ENCODE assay signal across 20 mouse cellular contexts in the genomic region with DNA sequence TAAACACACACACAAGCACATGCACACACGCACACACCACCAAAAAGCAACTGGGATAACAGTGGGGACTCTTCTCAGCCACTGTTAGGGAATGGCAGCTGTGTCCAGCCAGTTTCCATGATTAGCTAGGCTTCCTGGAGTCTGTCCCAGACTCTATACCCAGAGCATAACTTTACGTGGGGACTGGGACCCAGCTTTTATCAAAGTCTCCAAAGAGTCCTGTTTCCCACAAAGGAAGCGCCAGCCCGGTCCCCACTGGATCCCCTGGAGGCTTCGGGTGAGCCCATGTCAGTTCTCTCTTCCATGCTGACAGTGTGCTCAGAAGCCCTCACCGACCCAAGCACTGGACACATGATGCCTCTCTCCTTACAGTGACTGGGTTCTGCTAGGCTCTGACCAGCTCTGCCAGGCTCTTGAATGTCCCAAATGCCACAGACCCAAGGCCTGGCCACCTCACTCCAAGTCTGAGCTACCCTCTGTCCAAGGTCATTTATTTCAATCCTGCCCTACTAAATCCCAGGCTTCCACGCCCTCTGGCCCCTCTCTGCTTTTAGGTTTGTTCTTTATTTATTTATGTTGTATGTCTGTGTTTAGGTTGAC. TPM values are rescaled to one million over a fixed set of nuclear protein-coding genes. Genes with fewer than 3 reads are reported as not detected.
DNase-seq lines count a peak whose midpoint lies in the region; ATAC-seq and TF ChIP-seq lines count a peak whose summit lies in the region.
"Had no signal": no experiment of that assay in that cellular context is flagged by ENCODE, and none has a peak within 500 bp of the region (broad histone marks: within the 10 kb centered on the region; RNA-seq: fewer than 3 reads in every experiment).

No protein-coding gene starts in this region.

- no peak for ATAC-seq in embryonic facial prominence, embryonic 12.5 days (ENCODE audit: insufficient number of reproducible peaks, insufficient read depth, low FRiP score, low TSS enrichment)
- no peak for ATAC-seq in lung, embryonic 14.5 days (ENCODE audit: insufficient read depth)

- H3K4me1 ChIP-seq in embryonic facial prominence, embryonic 12.5 days, result peaks cover 23% of the 10 kb centered on the region
- H3K4me1 ChIP-seq in embryonic facial prominence, embryonic 10.5 days, result peaks cover 50% of the 10 kb centered on the region
- peaks cover 9% of the 10 kb centered on the region for H3K4me1 ChIP-seq in lung, embryonic 14.5 days (ENCODE audit: insufficient read depth)

- no peaks in the 10 kb centered on the region for H3K36me3 ChIP-seq in embryonic facial prominence, embryonic 12.5 days
- 0 out of 2 replicates have a peak, but pooled peaks cover 2% of the 10 kb centered on the region for H3K36me3 ChIP-seq in embryonic facial prominence, embryonic 10.5 days (replicated peaks)
- H3K36me3 ChIP-seq in lung, embryonic 14.5 days (ENCODE audit: insufficient read depth), result no peaks in the 10 kb centered on the region
- H3K36me3 ChIP-seq in myocyte (ENCODE audit: control insufficient read depth, insufficient read depth), result no peaks in the 10 kb centered on the region
- H3K36me3 ChIP-seq: kidney, embryonic 15.5 days; midbrain, embryonic 12.5 days; neural tube, embryonic 12.5 days had no signal

- H3K9ac ChIP-seq in embryonic facial prominence, embryonic 12.5 days, result no peak overlapping the region
- no peak overlapping the region for H3K9ac ChIP-seq in lung, embryonic 14.5 days
- H3K9ac ChIP-seq: liver, embryonic 14.5 days; neural tube, embryonic 12.5 days had no signal

- H3K9me3 ChIP-seq in embryonic facial prominence, embryonic 12.5 days, result no peaks in the 10 kb centered on the region
- no peaks in the 10 kb centered on the region for H3K9me3 ChIP-seq in embryonic facial prominence, embryonic 10.5 days
- no peaks in the 10 kb centered on the region for H3K9me3 ChIP-seq in lung, embryonic 14.5 days (ENCODE audit: low read depth, low read length)
- H3K9me3 ChIP-seq: kidney, embryonic 15.5 days; midbrain, embryonic 12.5 days; neural tube, embryonic 12.5 days had no signal

- H3K79me2 ChIP-seq in myocyte (ENCODE audit: control insufficient read depth, insufficient read depth), result no peaks in the 10 kb centered on the region

- H3K4me3 ChIP-seq in embryonic facial prominence, embryonic 12.5 days, result no peak overlapping the region
- no peak overlapping the region for H3K4me3 ChIP-seq in embryonic facial prominence, embryonic 10.5 days
- no peak overlapping the region for H3K4me3 ChIP-seq in lung, embryonic 14.5 days (ENCODE audit: low read depth, low read length)
- H3K4me3 ChIP-seq in myocyte, result peak overlapping the region; percentile 21
- H3K4me3 ChIP-seq: erythroblast, embryonic 14.5 days had no signal

- H3K4me2 ChIP-seq in embryonic facial prominence, embryonic 12.5 days (replicated peaks), result 0 out of 2 replicates have a peak overlapping the region, but pooled peaks have one; percentile 91
- no peak overlapping the region for H3K4me2 ChIP-seq in lung, embryonic 14.5 days
- H3K4me2 ChIP-seq in myocyte (ENCODE audit: low read depth), result no peak overlapping the region

- no peak overlapping the region for H3K27ac ChIP-seq in embryonic facial prominence, embryonic 12.5 days
- H3K27ac ChIP-seq in embryonic facial prominence, embryonic 10.5 days (replicated peaks), result no peak overlapping the region
- H3K27ac ChIP-seq in lung, embryonic 14.5 days (ENCODE audit: low read depth), result no peak overlapping the region
- H3K27ac ChIP-seq: liver, embryonic 14.5 days; neural tube, embryonic 12.5 days had no signal

- intact Hi-C loops in heart, postnatal 25 days (cut with DNase I), result no loop called here

- no peak for DNase-seq in embryonic facial prominence, embryonic 10.5 days (ENCODE audit: low spot score)
- DNase-seq in heart, adult 8-10 months (ENCODE audit: low spot score), result peak; percentile 19
- DNase-seq in heart, postnatal 25 days (ENCODE audit: low spot score), result no peak
- DNase-seq in lung, embryonic 14.5 days, result peak; percentile 29
- no peak for DNase-seq in lung, postnatal 4 days
- DNase-seq in cerebellum, adult 9-11 months, result no peak
- DNase-seq: adrenal gland, postnatal 25 days; cerebellum, adult 9-10 months; gastrocnemius, postnatal 10 days; kidney, adult 11 months; layer of hippocampus, postnatal 36 days; retina, postnatal 1 day; right cerebral cortex, postnatal 25 days had no signal

- no peaks in the 10 kb centered on the region for H3K27me3 ChIP-seq in embryonic facial prominence, embryonic 12.5 days
- peaks cover 11% of the 10 kb centered on the region for H3K27me3 ChIP-seq in embryonic facial prominence, embryonic 10.5 days (replicated peaks; ENCODE audit: low read depth, poor library complexity, severe bottlenecking)
- 0 out of 2 replicates have a peak, but pooled peaks cover 4% of the 10 kb centered on the region for H3K27me3 ChIP-seq in lung, embryonic 14.5 days (ENCODE audit: insufficient read depth, low read length)
- no peaks in the 10 kb centered on the region for H3K27me3 ChIP-seq in myocyte (ENCODE audit: control insufficient read depth, insufficient read depth, insufficient read length)
- H3K27me3 ChIP-seq: kidney, embryonic 15.5 days had no signal

- no peak overlapping the region for H3ac ChIP-seq in myocyte (ENCODE audit: control insufficient read depth, insufficient read length)

- no peak for TF ChIP-seq CTCF in lung, embryonic 14.5 days (IDR thresholded peaks at IDR 0.05; ENCODE audit: low read depth)

- 88% methylated on average over 7 of the region's 7 CpGs for WGBS in embryonic facial prominence, embryonic 12.5 days
- 83% methylated on average over 7 of the region's 7 CpGs for WGBS in embryonic facial prominence, embryonic 10.5 days
- 73% methylated on average over 7 of the region's 7 CpGs for WGBS in lung, embryonic 14.5 days

- no peak for TF ChIP-seq POLR2A in myocyte (IDR thresholded peaks at IDR 0.05; ENCODE audit: insufficient read length, low read depth)

TF ChIP-seq in myocyte, 11 proteins besides CTCF, POLR2A, EP300 and RAD21:
- TF ChIP-seq REST (IDR thresholded peaks at IDR 0.05; ENCODE audit: insufficient read depth, insufficient read length) (no peak), MYOD1 (IDR thresholded peaks at IDR 0.05; ENCODE audit: control insufficient read depth in 1 of 3, insufficient read length in 2 of 3, low read depth in 2 of 3) (peak in 2 of 3 experiments; percentile 45 to 50), MAX (IDR thresholded peaks at IDR 0.05; ENCODE audit: low read depth) (no peak), MYOG (IDR thresholded peaks at IDR 0.05; ENCODE audit: control insufficient read depth in 1 of 3, insufficient read depth in 1 of 3, insufficient read length in 2 of 3, low read depth in 2 of 3) (peak in 2 of 3 experiments; percentile 33 to 49), CEBPB (IDR thresholded peaks at IDR 0.05; ENCODE audit: insufficient read depth, poor library complexity, severe bottlenecking) (no peak)

RNA-seq across cellular contexts. Expression of gene Nkain1, which starts 1.0 kb away (rescaled TPM):
- polyA plus RNA-seq in embryonic facial prominence, embryonic 12.5 days (2016; fragmentation: Nextera tagmentation; extraction: Ambion mirVana), result 4.4 and 5.8 TPM in 2 replicates
- polyA plus RNA-seq in embryonic facial prominence, embryonic 10.5 days (2016; fragmentation: Nextera tagmentation; extraction: Ambion mirVana), result 4.5 and 6.2 TPM in 2 replicates
- total RNA-seq in heart, adult 8-10 months (2022), result 10 to 100 TPM in 2 of 4 experiments, 1 to 10 TPM in 2; 5.4 to 17.0 (median 11.6) TPM
- 1 to 10 TPM; 4.5 to 5.2 TPM for total RNA-seq in heart, postnatal 25 days (2021)
- polyA plus RNA-seq in lung, embryonic 14.5 days (2014; fragmentation: Nextera tagmentation; extraction: Ambion mirVana), result 2.9 and 3.3 TPM in 2 replicates
- polyA plus RNA-seq in myocyte (2012; fragmentation: generic; extraction: Trizol), result 19.6 TPM
- polyA plus RNA-seq: erythroblast, embryonic 14.5 days had no signal

Comparison
In these comparisons a context has a peak if more than half of its experiments do, and no peak if none do; other contexts are left out.
1. DNase-seq: peak in heart, adult 8-10 months (single experiment) and lung, embryonic 14.5 days (single experiment); none in embryonic facial prominence, embryonic 10.5 days (single experiment), heart, postnatal 25 days (single experiment), lung, postnatal 4 days (0 of 2) and cerebellum, adult 9-11 months (single experiment).